Comparison of ENCODE assay signal across 27 mouse cellular contexts in the genomic region with DNA sequence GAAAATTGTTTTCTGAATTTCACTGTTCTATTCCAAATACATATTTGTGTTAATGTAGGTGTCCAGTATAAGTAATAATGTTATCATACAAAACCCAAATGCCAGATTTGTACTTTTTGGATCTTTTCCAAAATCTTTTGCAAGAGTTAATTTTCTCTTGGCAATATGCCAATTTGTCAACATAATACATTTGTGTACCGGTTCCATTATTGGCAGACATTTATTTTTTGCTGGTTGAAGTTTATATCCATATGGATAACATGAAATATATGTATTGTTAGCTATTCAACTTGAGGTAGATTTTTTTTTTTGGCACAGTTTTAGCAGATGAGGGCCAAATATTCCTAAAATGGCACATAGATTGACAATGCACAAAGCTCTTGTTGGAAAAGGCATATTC.
DNase-seq lines count a peak whose midpoint lies in the region; ATAC-seq and TF ChIP-seq lines count a peak whose summit lies in the region.
"Had no signal": no experiment of that assay in that cellular context is flagged by ENCODE, and none has a peak within 500 bp of the region (broad histone marks: within the 10 kb centered on the region; RNA-seq: fewer than 3 reads in every experiment).

No protein-coding gene starts in this region.

- no peak overlapping the region for H3K9ac ChIP-seq in forebrain, embryonic 14.5 days (ENCODE audit: low read length)
- no peak overlapping the region for H3K9ac ChIP-seq in forebrain, embryonic 11.5 days (ENCODE audit: low read length)
- H3K9ac ChIP-seq in liver, adult 2 months (ENCODE audit: low read depth, low read length): no peak overlapping the region
- H3K9ac ChIP-seq in liver, embryonic 12.5 days: no peak overlapping the region
- H3K9ac ChIP-seq: embryonic facial prominence, embryonic 15.5 days; heart, embryonic 13.5 days; liver, postnatal 0 days; midbrain, embryonic 12.5 days; neural tube, embryonic 12.5 days had no signal

- H3K36me3 ChIP-seq in forebrain, embryonic 14.5 days (ENCODE audit: control insufficient read depth, insufficient read depth, low read length): no peaks in the 10 kb centered on the region
- no peaks in the 10 kb centered on the region for H3K36me3 ChIP-seq in forebrain, embryonic 11.5 days (ENCODE audit: control insufficient read depth, insufficient read depth, low read length)
- H3K36me3 ChIP-seq in liver, adult 2 months (ENCODE audit: control insufficient read depth, insufficient read depth, low read length): no peaks in the 10 kb centered on the region
- no peaks in the 10 kb centered on the region for H3K36me3 ChIP-seq in liver, embryonic 12.5 days
- H3K36me3 ChIP-seq: embryonic facial prominence, embryonic 15.5 days; heart, embryonic 13.5 days; midbrain, embryonic 12.5 days; neural tube, embryonic 12.5 days had no signal

- TF ChIP-seq CTCF in liver, adult 2 months (IDR thresholded peaks at IDR 0.05; ENCODE audit: low read depth, low read length): no peak

- peak; percentile 73 for DNase-seq in forebrain, embryonic 14.5 days (ENCODE audit: low spot score)
- no peak for DNase-seq in forebrain, embryonic 11.5 days (ENCODE audit: low spot score)
- peak; percentile 5 for DNase-seq in liver, adult 2 months (ENCODE audit: extremely low read depth, low read depth, low spot score)
- DNase-seq in 3T3-L1 (ENCODE audit: low read depth, low spot score) (peak; percentile 19), MN1 (ENCODE audit: low spot score) (peak; percentile 34)
- no peak for DNase-seq in natural killer cell, adult 2 months (ENCODE audit: low spot score in 2 of 2)
- DNase-seq: adrenal gland, postnatal 25 days; B cell, adult 2 months; cerebellum, adult 18-20 months; gastrocnemius, postnatal 10 days; heart, postnatal 10 days; kidney, adult 9 months; kidney, postnatal 10 days; layer of hippocampus, adult 9-11 months; liver, postnatal 0 days; lung, postnatal 14 days; right cerebral cortex, postnatal 4 days; thymus, postnatal 4 days had no signal

- H3K4me3 ChIP-seq in forebrain, embryonic 14.5 days (ENCODE audit: low read depth, low read length): no peak overlapping the region
- H3K4me3 ChIP-seq in forebrain, embryonic 11.5 days (ENCODE audit: low read depth, low read length): no peak overlapping the region
- H3K4me3 ChIP-seq in liver, adult 2 months (ENCODE audit: insufficient read depth, low read depth, low read length): no peak overlapping the region
- no peak overlapping the region for H3K4me3 ChIP-seq in liver, embryonic 12.5 days
- H3K4me3 ChIP-seq: embryonic facial prominence, embryonic 15.5 days; heart, embryonic 13.5 days; midbrain, embryonic 12.5 days; neural tube, embryonic 12.5 days had no signal

- no peaks in the 10 kb centered on the region for H3K4me1 ChIP-seq in forebrain, embryonic 14.5 days (ENCODE audit: control insufficient read depth, insufficient read depth, low read length)
- H3K4me1 ChIP-seq in forebrain, embryonic 11.5 days (replicated peaks; ENCODE audit: control insufficient read depth, insufficient read depth, low read length): no peaks in the 10 kb centered on the region
- H3K4me1 ChIP-seq in liver, adult 2 months (ENCODE audit: control insufficient read depth, insufficient read depth, low read length): no peaks in the 10 kb centered on the region
- H3K4me1 ChIP-seq in liver, embryonic 12.5 days: no peaks in the 10 kb centered on the region
- H3K4me1 ChIP-seq: embryonic facial prominence, embryonic 15.5 days; heart, embryonic 13.5 days; neural tube, embryonic 12.5 days had no signal

- no peaks in the 10 kb centered on the region for H3K9me3 ChIP-seq in forebrain, embryonic 14.5 days (replicated peaks; ENCODE audit: control insufficient read depth, low read length)
- H3K9me3 ChIP-seq in forebrain, embryonic 11.5 days (ENCODE audit: control insufficient read depth, low read length): no peaks in the 10 kb centered on the region
- H3K9me3 ChIP-seq in liver, embryonic 12.5 days (replicated peaks): no peaks in the 10 kb centered on the region
- H3K9me3 ChIP-seq: embryonic facial prominence, embryonic 15.5 days; heart, embryonic 13.5 days; midbrain, embryonic 12.5 days; neural tube, embryonic 12.5 days had no signal

- no peaks in the 10 kb centered on the region for H3K79me2 ChIP-seq in liver, adult 2 months (ENCODE audit: control insufficient read depth, insufficient read depth, low read length)

- H3K27ac ChIP-seq in forebrain, embryonic 14.5 days (ENCODE audit: low read depth, low read length): no peak overlapping the region
- no peak overlapping the region for H3K27ac ChIP-seq in forebrain, embryonic 11.5 days (ENCODE audit: low read depth, low read length)
- H3K27ac ChIP-seq in liver, adult 2 months (replicated peaks; ENCODE audit: insufficient read depth, low read depth, low read length): no peak overlapping the region
- H3K27ac ChIP-seq in liver, embryonic 12.5 days: no peak overlapping the region
- H3K27ac ChIP-seq: embryonic facial prominence, embryonic 15.5 days; heart, embryonic 13.5 days; midbrain, embryonic 12.5 days; neural tube, embryonic 12.5 days had no signal

- H3K4me2 ChIP-seq in forebrain, embryonic 14.5 days (ENCODE audit: low read length): no peak overlapping the region
- no peak overlapping the region for H3K4me2 ChIP-seq in forebrain, embryonic 11.5 days (ENCODE audit: low read depth, low read length, severe bottlenecking)
- H3K4me2 ChIP-seq in liver, embryonic 12.5 days: no peak overlapping the region
- H3K4me2 ChIP-seq: embryonic facial prominence, embryonic 15.5 days; heart, embryonic 13.5 days; liver, embryonic 11.5 days; midbrain, embryonic 12.5 days; neural tube, embryonic 12.5 days had no signal

- no peak for ATAC-seq in forebrain, embryonic 14.5 days
- ATAC-seq in forebrain, embryonic 11.5 days (replicated peaks; ENCODE audit: low FRiP score): no peak
- no peak for ATAC-seq in liver, embryonic 12.5 days
- no peak for ATAC-seq in megakaryocyte-erythroid progenitor cell, adult 5-6 weeks (replicated peaks; ENCODE audit: low FRiP score, low TSS enrichment, poor library complexity, severe bottlenecking)
- ATAC-seq: intestine, embryonic 16.5 days; liver, postnatal 0 days had no signal

- no peak for TF ChIP-seq POLR2A in liver, adult 2 months (IDR thresholded peaks at IDR 0.05; ENCODE audit: extremely low read depth, insufficient read depth, low read length)

- 34% methylated on average over 1 of the region's 1 CpGs for WGBS in forebrain, embryonic 14.5 days
- WGBS in forebrain, embryonic 11.5 days: 80% methylated on average over 1 of the region's 1 CpGs
- WGBS in liver, adult 2 months: 7% methylated on average over 1 of the region's 1 CpGs
- 67% methylated on average over 1 of the region's 1 CpGs for WGBS in liver, embryonic 12.5 days (ENCODE audit: insufficient replicate concordance)

- H3K27me3 ChIP-seq in forebrain, embryonic 14.5 days (replicated peaks; ENCODE audit: control insufficient read depth, insufficient read depth, low read length): no peaks in the 10 kb centered on the region
- H3K27me3 ChIP-seq in forebrain, embryonic 11.5 days (ENCODE audit: control insufficient read depth, insufficient read depth, low read length): no peaks in the 10 kb centered on the region
- H3K27me3 ChIP-seq in liver, adult 2 months (ENCODE audit: control insufficient read depth, insufficient read depth, low read length): no peaks in the 10 kb centered on the region
- H3K27me3 ChIP-seq in liver, embryonic 12.5 days (replicated peaks): no peaks in the 10 kb centered on the region
- H3K27me3 ChIP-seq: CH12.LX; embryonic facial prominence, embryonic 15.5 days; heart, embryonic 13.5 days; midbrain, embryonic 12.5 days; neural tube, embryonic 12.5 days had no signal

Comparison
In these comparisons a context has a peak if more than half of its experiments do, and no peak if none do; other contexts are left out.
1. DNase-seq: peak in forebrain, embryonic 14.5 days (single experiment), liver, adult 2 months (single experiment), 3T3-L1 (single experiment) and MN1 (single experiment); none in forebrain, embryonic 11.5 days (single experiment) and natural killer cell, adult 2 months (0 of 2).